Comparison of ENCODE assay signal across 13 mouse cellular contexts in genomic region chr19:55101659-55102058, GRCm38 (mm10). TPM values are rescaled to one million over a fixed set of nuclear protein-coding genes. Genes with fewer than 3 reads are reported as not detected.
DNase-seq lines count a peak whose midpoint lies in the region; ATAC-seq and TF ChIP-seq lines count a peak whose summit lies in the region.
"Had no signal": no experiment of that assay in that cellular context is flagged by ENCODE, and none has a peak within 500 bp of the region (broad histone marks: within the 10 kb centered on the region; RNA-seq: fewer than 3 reads in every experiment).

No protein-coding gene starts in this region.

- H3K4me1 ChIP-seq in hindbrain, embryonic 14.5 days (replicated peaks; ENCODE audit: control insufficient read depth, insufficient read depth, low read length), result peaks cover 18% of the 10 kb centered on the region
- peaks cover 21% of the 10 kb centered on the region for H3K4me1 ChIP-seq in hindbrain, embryonic 13.5 days (replicated peaks)
- H3K4me1 ChIP-seq in lung, embryonic 15.5 days, result peaks cover 40% of the 10 kb centered on the region
- 0 out of 2 replicates have a peak, but pooled peaks cover 4% of the 10 kb centered on the region for H3K4me1 ChIP-seq in brown adipose tissue, adult 24 weeks (ENCODE audit: control insufficient read depth, insufficient read depth, insufficient read length, low read length)
- peaks cover 10% of the 10 kb centered on the region; the same call in 1 of the 2 replicates for H3K4me1 ChIP-seq in intestine, postnatal 0 days (replicated peaks; ENCODE audit: control insufficient read depth, insufficient read depth, low read length)

- WGBS in hindbrain, embryonic 14.5 days, result 82% methylated on average over 4 of the region's 4 CpGs
- WGBS in hindbrain, embryonic 13.5 days, result 87% methylated on average over 4 of the region's 4 CpGs
- WGBS in lung, embryonic 15.5 days, result 73% methylated on average over 4 of the region's 4 CpGs
- 77% methylated on average over 4 of the region's 4 CpGs for WGBS in intestine, postnatal 0 days

- H3K4me2 ChIP-seq in hindbrain, embryonic 14.5 days (replicated peaks), result 0 out of 2 replicates have a peak overlapping the region, but pooled peaks have one; percentile 6
- no peak overlapping the region for H3K4me2 ChIP-seq in hindbrain, embryonic 13.5 days
- H3K4me2 ChIP-seq in lung, embryonic 15.5 days, result peak overlapping the region; percentile 37
- no peak overlapping the region for H3K4me2 ChIP-seq in intestine, postnatal 0 days (replicated peaks; ENCODE audit: low read depth)

- no peaks in the 10 kb centered on the region for H3K27me3 ChIP-seq in hindbrain, embryonic 14.5 days (ENCODE audit: control insufficient read depth, insufficient read depth, low read length)
- H3K27me3 ChIP-seq in hindbrain, embryonic 13.5 days, result no peaks in the 10 kb centered on the region
- H3K27me3 ChIP-seq in lung, embryonic 15.5 days, result no peaks in the 10 kb centered on the region
- H3K27me3 ChIP-seq in intestine, postnatal 0 days (replicated peaks; ENCODE audit: control insufficient read depth, insufficient read depth, low read length), result no peaks in the 10 kb centered on the region

- no peak overlapping the region for H3K4me3 ChIP-seq in hindbrain, embryonic 14.5 days (replicated peaks; ENCODE audit: low read length)
- H3K4me3 ChIP-seq in hindbrain, embryonic 13.5 days, result no peak overlapping the region
- peak overlapping the region; percentile 32 for H3K4me3 ChIP-seq in lung, embryonic 15.5 days
- peak overlapping the region; percentile 62 for H3K4me3 ChIP-seq in brown adipose tissue, adult 24 weeks (ENCODE audit: insufficient read depth, low read depth, low read length)
- H3K4me3 ChIP-seq in intestine, postnatal 0 days (ENCODE audit: low read depth, low read length), result no peak overlapping the region

- no peak for ATAC-seq in hindbrain, embryonic 14.5 days (ENCODE audit: low FRiP score)
- ATAC-seq in hindbrain, embryonic 13.5 days (ENCODE audit: low FRiP score), result no peak
- no peak for ATAC-seq in lung, embryonic 15.5 days (ENCODE audit: borderline replicate concordance, extremely low read depth, low FRiP score, low TSS enrichment)
- no peak for ATAC-seq in intestine, postnatal 0 days
- ATAC-seq: forebrain, postnatal 0 days; intestine, embryonic 16.5 days; Patski had no signal

- no peak overlapping the region for H3K27ac ChIP-seq in hindbrain, embryonic 14.5 days
- H3K27ac ChIP-seq in hindbrain, embryonic 13.5 days, result no peak overlapping the region
- no peak overlapping the region for H3K27ac ChIP-seq in lung, embryonic 15.5 days
- peak overlapping the region; percentile 84 for H3K27ac ChIP-seq in brown adipose tissue, adult 24 weeks (replicated peaks; ENCODE audit: low read depth, low read length)
- no peak overlapping the region for H3K27ac ChIP-seq in intestine, postnatal 0 days (ENCODE audit: low read depth, low read length)

- no peak overlapping the region for H3K9ac ChIP-seq in hindbrain, embryonic 14.5 days
- H3K9ac ChIP-seq in hindbrain, embryonic 13.5 days, result no peak overlapping the region
- no peak overlapping the region for H3K9ac ChIP-seq in lung, embryonic 15.5 days
- no peak overlapping the region for H3K9ac ChIP-seq in intestine, postnatal 0 days (ENCODE audit: low read depth, low read length)
- H3K9ac ChIP-seq: forebrain, postnatal 0 days had no signal

- H3K36me3 ChIP-seq in hindbrain, embryonic 14.5 days (replicated peaks; ENCODE audit: control insufficient read depth, insufficient read depth), result no peaks in the 10 kb centered on the region
- H3K36me3 ChIP-seq in hindbrain, embryonic 13.5 days, result 0 out of 2 replicates have a peak, but pooled peaks cover under 1% of the 10 kb centered on the region
- H3K36me3 ChIP-seq in lung, embryonic 15.5 days, result 0 out of 2 replicates have a peak, but pooled peaks cover 1% of the 10 kb centered on the region
- H3K36me3 ChIP-seq in intestine, postnatal 0 days (ENCODE audit: control insufficient read depth, insufficient read depth), result no peaks in the 10 kb centered on the region

- TF ChIP-seq CTCF in intestine, postnatal 0 days (IDR thresholded peaks at IDR 0.05; ENCODE audit: low read depth), result no peak

- no peak for DNase-seq in hindbrain, embryonic 14.5 days (ENCODE audit: low spot score)
- DNase-seq in lung, adult 18-20 months, result no peak
- DNase-seq in naive thymus-derived CD4-positive, alpha-beta T cell, adult 2 months (ENCODE audit: low read depth), result peak; percentile 24
- DNase-seq: cerebellum, adult 9-11 months; forebrain, postnatal 0 days; gastrocnemius, postnatal 14 days; kidney, postnatal 25 days had no signal

- H3K9me3 ChIP-seq in hindbrain, embryonic 14.5 days (ENCODE audit: control insufficient read depth, low read length), result no peaks in the 10 kb centered on the region
- no peaks in the 10 kb centered on the region for H3K9me3 ChIP-seq in hindbrain, embryonic 13.5 days
- H3K9me3 ChIP-seq in lung, embryonic 15.5 days, result no peaks in the 10 kb centered on the region
- no peaks in the 10 kb centered on the region for H3K9me3 ChIP-seq in intestine, postnatal 0 days (ENCODE audit: control insufficient read depth)

RNA-seq across cellular contexts. Expression of gene Gpam, which starts 25.4 kb away (rescaled TPM):
- polyA plus RNA-seq in hindbrain, embryonic 14.5 days (2014; fragmentation: Nextera tagmentation; extraction: Ambion mirVana), result 26.8 and 29.3 TPM in 2 replicates
- polyA plus RNA-seq in hindbrain, embryonic 13.5 days (2015; fragmentation: Nextera tagmentation; extraction: Ambion mirVana), result 22.5 and 22.8 TPM in 2 replicates
- 28.7 and 29.2 TPM in 2 replicates for polyA plus RNA-seq in lung, embryonic 15.5 days (2015; fragmentation: Nextera tagmentation; extraction: Ambion mirVana)
- polyA plus RNA-seq in brown adipose tissue, adult 24 weeks (2012; ENCODE audit: insufficient read depth, insufficient read length, missing spikeins), result 110 and 122 TPM in 2 replicates
- 6.3 and 6.6 TPM in 2 replicates for polyA plus RNA-seq in intestine, postnatal 0 days (2015; fragmentation: Nextera tagmentation; extraction: Ambion mirVana)

Comparison
In these comparisons a context has a peak if more than half of its experiments do, and no peak if none do; other contexts are left out.
1. H3K4me2 ChIP-seq: peak in hindbrain, embryonic 14.5 days (single experiment) and lung, embryonic 15.5 days (single experiment); none in hindbrain, embryonic 13.5 days (single experiment) and intestine, postnatal 0 days (single experiment).
2. H3K4me3 ChIP-seq: peak in lung, embryonic 15.5 days (single experiment) and brown adipose tissue, adult 24 weeks (single experiment); none in hindbrain, embryonic 14.5 days (single experiment), hindbrain, embryonic 13.5 days (single experiment) and intestine, postnatal 0 days (single experiment).